Mouse (Mus musculus): ENCODE measurements around the gene Tyk2. TPM values are rescaled to one million over a fixed set of nuclear protein-coding genes. Genes with fewer than 3 reads are reported as not detected.
A peak's percentile ranks its signal among the peaks of the same experiment; 100 is the strongest.

Tyk2 gene
- polyA plus RNA-seq, 1 experiment from 2014 or later = 20.3 TPM

DNA sequence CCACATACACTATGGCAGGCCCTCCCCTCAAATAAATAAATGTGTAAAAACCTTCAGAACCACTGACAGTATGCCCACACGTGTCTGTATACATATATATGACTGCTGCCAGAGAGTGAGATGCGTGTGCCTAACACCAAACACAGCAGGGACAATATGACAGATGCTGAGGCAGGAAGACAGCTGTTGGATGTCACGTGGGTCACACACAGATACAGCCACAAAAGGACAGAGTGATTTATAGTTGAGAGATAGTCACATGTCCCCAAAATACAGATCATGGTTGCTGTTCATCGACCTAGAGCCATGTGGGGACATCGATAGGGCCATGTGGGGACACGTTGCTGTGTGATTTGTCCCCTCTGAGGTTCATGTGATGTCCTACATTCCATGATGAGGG is 14.0 kb downstream of the Tyk2 start:
- DNase-seq (ENCODE audit: low read depth, low spot score) (no peak), ATAC-seq (no peak)
- no peaks in the 10 kb centered on the region for H3K27me3 ChIP-seq
- in situ Hi-C loops (cut with MboI; ENCODE audit: low pct_unique_long_range_greater_than_20kb) = no loop called here
- POLR2A ChIA-PET = interaction anchor here (0.6 to 1.0 kb wide), 2 partner anchors 16 to 18 kb away, joined by 3 to 5 read pairs; no protein-coding TSS in a partner anchor
- TF ChIP-seq CTCF (IDR thresholded peaks at IDR 0.05) = no peak
- CTCF ChIA-PET = no interaction called here

DNA sequence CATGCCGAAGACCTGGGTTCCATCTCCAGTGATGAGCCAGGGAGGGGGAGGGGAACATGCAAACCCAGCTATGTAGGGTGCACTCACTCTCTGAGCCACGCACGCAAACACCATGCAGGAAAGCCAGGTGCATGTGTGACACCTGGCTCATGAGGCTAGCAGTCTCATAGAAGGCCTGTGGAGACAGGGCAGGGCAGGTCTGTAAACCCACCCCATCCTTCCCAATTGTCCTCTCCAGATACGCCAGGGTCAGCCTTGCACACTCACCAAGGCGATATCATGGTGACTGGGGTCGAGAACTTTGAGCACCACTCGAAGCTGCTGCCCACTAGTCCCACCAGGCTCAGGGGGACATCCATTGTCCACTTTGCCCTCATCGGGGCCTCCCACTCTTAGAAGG is 15.9 kb downstream of the Tyk2 start:
- H3K27me3 ChIP-seq = no peaks in the 10 kb centered on the region
- no peak for TF ChIP-seq CTCF (IDR thresholded peaks at IDR 0.05)
- no peak for DNase-seq (ENCODE audit: low read depth, low spot score)
- ATAC-seq = no peak
- POLR2A ChIA-PET = no interaction called here
- in situ Hi-C loops (cut with MboI; ENCODE audit: low pct_unique_long_range_greater_than_20kb) = no loop called here
- CTCF ChIA-PET = interaction anchor here (1.0 kb wide), 1 partner anchor 49 kb away, joined by 3 read pairs; no protein-coding TSS in a partner anchor

DNA sequence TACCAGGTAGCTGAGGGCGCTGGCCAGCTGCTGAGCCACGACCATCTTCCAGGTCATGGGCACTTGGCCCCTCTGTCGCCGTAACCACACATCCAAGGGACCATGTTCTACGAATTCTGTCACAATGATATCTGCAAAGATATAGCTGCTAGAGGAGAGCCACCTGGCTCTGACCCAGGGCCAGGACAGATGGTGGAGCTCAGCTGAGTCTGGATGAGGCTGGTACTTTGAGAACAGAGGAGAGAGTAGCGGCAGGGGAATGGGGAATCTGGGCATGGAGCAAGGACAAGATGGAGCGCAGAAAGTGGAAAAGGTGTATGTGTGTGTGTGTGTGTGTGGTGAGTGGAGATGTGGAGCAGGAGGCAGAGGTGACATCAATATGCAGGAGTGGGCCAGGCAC is 16.9 kb downstream of the Tyk2 start:
- in situ Hi-C loops (cut with MboI; ENCODE audit: low pct_unique_long_range_greater_than_20kb) = no loop called here
- TF ChIP-seq CTCF (IDR thresholded peaks at IDR 0.05) = no peak
- POLR2A ChIA-PET = no interaction called here
- ATAC-seq (no peak), DNase-seq (ENCODE audit: low read depth, low spot score) (no peak)
- CTCF ChIA-PET = interaction anchor here (1.1 kb wide), 1 partner anchor 11 kb away, joined by 4 read pairs; no protein-coding TSS in a partner anchor
- no peaks in the 10 kb centered on the region for H3K27me3 ChIP-seq

DNA sequence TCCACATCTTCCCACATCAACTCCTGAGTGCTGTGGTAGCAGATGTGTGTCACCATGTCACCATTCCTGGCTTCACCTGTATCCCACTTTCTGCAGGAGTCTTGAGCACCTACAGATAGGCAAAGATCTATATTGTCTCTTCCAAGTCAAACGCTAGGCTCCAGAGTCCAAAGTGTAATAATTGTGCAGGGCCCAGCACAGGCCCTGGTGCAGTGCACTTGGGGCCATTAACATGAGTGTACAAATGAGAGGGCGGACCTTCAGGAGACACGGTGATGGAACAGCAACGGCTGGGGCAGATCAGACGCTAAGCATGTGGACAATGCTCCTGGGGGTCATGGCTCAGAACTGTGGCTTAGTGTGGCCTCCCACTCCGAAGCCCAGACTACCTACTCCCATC is 17.3 kb downstream of the Tyk2 start:
- in situ Hi-C loops (cut with MboI; ENCODE audit: low pct_unique_long_range_greater_than_20kb) = no loop called here
- TF ChIP-seq CTCF (IDR thresholded peaks at IDR 0.05) = no peak
- POLR2A ChIA-PET = no interaction called here
- DNase-seq (ENCODE audit: low read depth, low spot score) = no peak
- CTCF ChIA-PET = interaction anchor here (1.1 kb wide), 1 partner anchor 11 kb away, joined by 4 read pairs; no protein-coding TSS in a partner anchor
- no peak for ATAC-seq
- H3K27me3 ChIP-seq = no peaks in the 10 kb centered on the region

DNA sequence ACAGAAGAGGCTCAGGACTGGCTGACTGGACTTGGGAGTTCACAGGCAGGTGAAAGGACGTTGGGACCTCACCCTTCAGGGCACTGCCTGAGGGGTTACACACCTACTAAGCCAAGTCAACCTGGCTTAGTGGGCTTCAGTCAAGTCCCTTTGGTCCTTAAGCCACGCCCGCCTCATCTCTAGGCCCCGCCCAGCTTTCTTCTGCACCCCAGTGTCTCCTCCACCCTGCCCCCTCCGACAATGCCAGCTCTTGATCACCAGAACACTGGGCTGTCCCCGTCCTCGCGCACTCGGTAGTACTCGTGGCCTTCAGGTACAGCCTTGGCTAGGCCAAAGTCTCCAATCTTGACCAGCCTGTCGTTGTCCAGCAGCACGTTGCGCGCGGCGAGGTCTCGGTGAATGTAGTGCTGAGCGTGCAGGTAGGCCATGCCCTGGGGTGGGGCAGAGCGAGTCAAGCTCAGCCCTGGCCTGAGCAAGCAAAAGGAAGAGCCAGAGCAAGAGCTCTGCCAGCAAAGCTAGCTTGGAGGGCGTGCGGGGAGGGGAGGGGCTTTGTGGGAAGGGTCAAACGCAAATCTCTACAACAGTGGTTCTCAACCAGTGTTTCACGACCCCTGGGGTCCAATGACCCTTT is 23.3 kb downstream of the Tyk2 start:
- in situ Hi-C loops (cut with MboI; ENCODE audit: low pct_unique_long_range_greater_than_20kb) = no loop called here
- no peaks in the 10 kb centered on the region for H3K27me3 ChIP-seq
- ChIA-PET POLR2A (interaction anchor here (0.6 kb wide), 1 partner anchor 22 kb away, joined by 3 read pairs; no protein-coding TSS in a partner anchor), CTCF (interaction anchor here (1.2 kb wide), 1 partner anchor 10 kb away, joined by 3 read pairs; no protein-coding TSS in a partner anchor)
- ATAC-seq (no peak), DNase-seq (ENCODE audit: low read depth, low spot score) (no peak)
- TF ChIP-seq CTCF (IDR thresholded peaks at IDR 0.05) = no peak

DNA sequence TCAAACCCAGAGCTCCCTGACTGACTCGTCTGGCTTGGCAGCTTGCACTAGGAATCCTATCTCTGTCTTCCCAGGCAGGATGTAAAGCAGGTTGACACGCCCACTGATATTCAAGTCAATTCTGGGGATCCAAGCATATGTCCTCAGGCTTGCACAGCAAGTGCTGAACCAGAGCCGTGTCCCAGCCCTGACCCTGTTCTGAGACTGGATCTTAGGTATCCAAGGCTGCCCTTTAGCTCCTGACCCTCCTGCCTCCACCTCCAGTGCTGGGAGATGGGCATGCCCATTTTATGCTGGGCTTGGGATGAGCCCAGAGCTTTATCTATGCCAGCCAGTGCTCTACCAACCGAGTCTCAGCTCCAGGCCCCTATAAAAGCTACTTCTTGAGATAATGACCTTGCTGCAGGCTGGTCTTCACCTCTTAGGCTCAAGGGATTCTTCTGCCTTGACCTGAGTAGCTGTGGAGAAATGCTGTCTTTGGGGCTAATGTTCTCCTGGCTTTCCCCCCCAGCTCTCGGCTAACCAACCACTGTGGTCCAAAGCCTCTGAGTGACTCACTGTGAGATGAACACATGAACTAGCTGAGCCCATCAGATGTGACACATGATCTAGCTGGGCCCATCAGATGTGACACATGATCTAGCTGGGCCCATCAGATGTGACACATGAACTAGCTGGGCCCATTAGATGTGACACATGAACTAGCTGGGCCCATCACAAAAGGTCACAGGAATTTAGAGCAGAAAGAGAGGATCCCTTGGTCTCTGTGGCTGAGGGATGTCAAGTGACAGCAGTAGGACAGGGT is 25.1 kb downstream of the Tyk2 start:
- in situ Hi-C loops (cut with MboI; ENCODE audit: low pct_unique_long_range_greater_than_20kb) = no loop called here
- TF ChIP-seq CTCF (IDR thresholded peaks at IDR 0.05) = no peak
- ChIA-PET POLR2A (no interaction called here), CTCF (interaction anchor here (1.8 kb wide), 1 partner anchor 31 kb away, joined by 4 read pairs; no protein-coding TSS in a partner anchor)
- no peaks in the 10 kb centered on the region for H3K27me3 ChIP-seq
- no peak for ATAC-seq
- DNase-seq (ENCODE audit: low read depth, low spot score) = no peak

DNA sequence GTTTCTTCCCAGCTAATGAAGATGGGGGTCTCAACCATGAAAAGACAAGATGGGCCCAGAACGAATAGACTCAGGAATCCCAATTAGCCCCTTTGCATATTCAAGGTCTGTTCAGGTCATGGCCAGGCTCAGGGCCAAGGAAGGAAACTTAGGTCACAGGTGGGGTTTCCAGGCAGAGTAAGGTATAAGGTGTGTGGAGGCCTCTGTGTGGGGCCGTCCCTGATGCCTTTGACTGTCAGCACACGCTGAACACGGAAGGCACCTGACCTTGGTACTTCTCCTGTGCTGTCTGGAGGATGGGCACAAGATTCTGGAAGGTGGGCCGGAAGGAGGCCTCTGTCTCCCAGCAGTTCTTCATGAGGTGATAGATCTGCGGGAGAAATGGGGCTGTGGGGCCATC is 26.2 kb downstream of the Tyk2 start:
- in situ Hi-C loops (cut with MboI; ENCODE audit: low pct_unique_long_range_greater_than_20kb) = no loop called here
- ATAC-seq (no peak), DNase-seq (ENCODE audit: low read depth, low spot score) (no peak)
- no peaks in the 10 kb centered on the region for H3K27me3 ChIP-seq
- no peak for TF ChIP-seq CTCF (IDR thresholded peaks at IDR 0.05)
- ChIA-PET CTCF (interaction anchor here (1.8 kb wide), 1 partner anchor 32 kb away, joined by 4 read pairs; no protein-coding TSS in a partner anchor), POLR2A (no interaction called here)

DNA sequence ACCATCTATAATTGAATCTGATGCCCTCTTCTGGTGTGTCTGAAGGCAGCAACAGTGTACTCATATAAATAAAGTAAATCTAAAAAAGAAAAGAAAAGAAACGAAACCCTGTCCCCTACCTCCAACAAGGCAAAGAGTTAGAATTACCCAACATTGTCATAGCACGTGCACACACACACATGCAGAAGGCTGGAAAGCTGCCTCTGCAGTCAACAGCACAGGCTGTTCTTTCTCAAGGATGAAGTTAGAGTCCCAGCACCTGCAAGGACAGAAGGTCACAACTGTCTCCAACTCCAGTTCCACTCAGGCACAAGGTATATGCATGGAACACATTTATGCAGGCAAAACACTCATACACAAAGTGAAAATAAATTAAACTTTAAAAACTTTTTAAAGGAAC is 29.0 kb downstream of the Tyk2 start:
- ChIA-PET CTCF (no interaction called here), POLR2A (no interaction called here)
- ATAC-seq = no peak
- in situ Hi-C loops (cut with MboI; ENCODE audit: low pct_unique_long_range_greater_than_20kb) = no loop called here
- DNase-seq (ENCODE audit: low read depth, low spot score) = no peak
- no peak for TF ChIP-seq CTCF (IDR thresholded peaks at IDR 0.05)
- H3K27me3 ChIP-seq = no peaks in the 10 kb centered on the region

DNA sequence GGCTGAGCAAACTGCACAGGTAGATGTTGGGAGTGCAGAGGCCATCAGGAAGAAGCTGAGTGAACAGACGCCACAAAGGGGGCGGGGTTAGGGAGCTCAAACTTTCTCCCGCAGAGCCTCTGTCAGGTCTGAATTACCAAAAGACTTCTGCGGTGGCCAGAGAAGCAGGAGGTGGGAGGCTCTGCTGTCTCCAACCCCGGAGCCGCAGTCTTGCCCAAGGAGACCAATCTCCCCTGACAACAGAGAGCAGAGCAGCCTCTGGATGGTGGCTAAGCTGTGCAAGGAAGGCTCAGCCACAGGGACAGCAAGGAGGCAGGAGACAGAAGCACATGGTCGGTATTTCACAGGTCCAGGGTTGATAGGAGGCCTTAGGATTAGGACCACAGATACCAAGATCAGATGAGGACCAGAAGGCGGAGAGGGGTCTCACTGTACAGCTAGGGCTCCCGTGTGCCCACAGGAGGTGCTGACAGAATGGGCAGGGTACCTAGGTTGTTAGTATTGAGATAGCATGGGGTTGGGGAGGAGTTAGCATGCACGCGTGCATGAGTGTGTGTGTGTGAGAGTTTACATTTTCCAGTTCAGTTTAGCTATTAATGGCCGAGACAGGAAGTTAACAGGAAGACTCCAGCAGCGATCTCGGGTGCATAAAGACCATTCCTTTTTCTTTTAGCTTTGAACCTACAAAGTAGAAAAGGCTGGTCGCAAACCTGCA is 30.4 kb downstream of the Tyk2 start:
- in situ Hi-C loops (cut with MboI; ENCODE audit: low pct_unique_long_range_greater_than_20kb) = no loop called here
- DNase-seq (ENCODE audit: low read depth, low spot score) = no peak
- ATAC-seq = no peak
- CTCF ChIA-PET = no interaction called here
- POLR2A ChIA-PET = interaction anchor here (0.7 to 1.2 kb wide), 3 partner anchors 16 to 34 kb away, joined by 3 read pairs; no protein-coding TSS in a partner anchor
- H3K27me3 ChIP-seq = no peaks in the 10 kb centered on the region
- no peak for TF ChIP-seq CTCF (IDR thresholded peaks at IDR 0.05)

DNA sequence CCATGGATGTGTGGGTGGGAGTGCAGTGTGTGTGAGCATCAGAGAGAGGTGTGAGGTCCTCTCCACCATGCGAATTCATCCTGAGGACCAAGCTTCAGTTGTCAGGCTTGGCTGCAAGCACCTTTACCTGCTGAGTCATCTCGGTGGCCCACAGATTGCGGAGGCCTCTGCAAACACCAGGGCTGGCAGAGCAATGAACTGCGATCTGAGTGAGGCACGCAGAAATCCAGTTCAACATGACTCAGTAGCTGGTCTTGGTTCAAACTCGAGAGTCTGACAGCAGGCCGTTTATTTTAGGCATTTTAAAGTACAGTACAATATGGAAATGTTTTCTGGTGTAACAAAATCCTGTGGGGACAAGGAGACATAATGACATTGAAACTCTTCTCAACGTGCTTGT is 33.2 kb downstream of the Tyk2 start:
- in situ Hi-C loops (cut with MboI; ENCODE audit: low pct_unique_long_range_greater_than_20kb) = no loop called here
- H3K27me3 ChIP-seq = no peaks in the 10 kb centered on the region
- no peak for TF ChIP-seq CTCF (IDR thresholded peaks at IDR 0.05)
- DNase-seq (ENCODE audit: low read depth, low spot score) (no peak), ATAC-seq (peak; percentile 31)
- ChIA-PET CTCF (interaction anchor here (0.9 kb wide), 1 partner anchor 44 kb away, joined by 3 read pairs; no protein-coding TSS in a partner anchor), POLR2A (interaction anchor here (0.5 kb wide), 1 partner anchor 66 kb away, joined by 7 read pairs; no protein-coding TSS in a partner anchor)

Data from Patski (cell line).